Mouse (Mus musculus) testis, adult 2 months (tissue): Measurements from ENCODE around the gene Zc2hc1b.

Experiments
- CTCF ChIP-seq: fragments of 200-500 bp; IDR thresholded peaks from 2 replicates; pipeline ENCODE4 v1.5.1; 2012; ENCODE audit warnings: low read depth, mild to moderate bottlenecking, inconsistent platforms, low read length, moderate library complexity; ENCODE audit not compliant: control insufficient read depth, insufficient read depth, insufficient replicate concordance
- POLR2A ChIP-seq: fragments of 200-500 bp; IDR thresholded peaks from 2 replicates; pipeline ENCODE4 v1.6.1; 2012; ENCODE audit warnings: low read depth, mild to moderate bottlenecking, inconsistent platforms, low read length, moderate library complexity; ENCODE audit not compliant: control insufficient read depth

DNA sequence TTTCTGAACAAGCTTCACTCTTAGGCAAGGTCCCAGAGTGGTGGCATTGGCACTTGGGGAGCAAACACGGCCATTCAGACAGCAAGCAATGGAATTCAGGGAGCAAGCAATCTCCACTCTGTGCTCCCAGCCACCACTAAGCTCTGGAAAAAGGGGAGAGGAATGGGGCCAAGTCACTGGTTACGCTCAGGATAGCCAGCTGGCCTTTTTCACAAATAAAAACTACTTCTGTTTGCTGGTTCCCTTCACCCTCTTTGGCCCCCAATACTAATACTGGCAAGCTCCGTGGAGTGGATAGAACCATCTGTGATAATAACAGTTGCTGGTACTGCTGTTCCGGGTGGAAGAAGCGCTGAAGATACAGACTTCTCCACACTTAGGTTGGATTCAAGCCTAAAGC is 26.5 kb downstream of the Zc2hc1b start:
- TF ChIP-seq POLR2A (no peak), CTCF (no peak)
